Mouse (Mus musculus): Measurements from ENCODE around the gene Ubap2. TPM values are rescaled to one million over a fixed set of nuclear protein-coding genes. Genes with fewer than 3 reads are reported as not detected.

Ubap2 gene
- total RNA-seq (2018; cell fraction: chromatin; rRNA removed), result 10 to 100 TPM; 20.1 to 57.7 (median 31.3) TPM
- 10 to 100 TPM; 22.0 to 30.5 (median 26.3) TPM for total RNA-seq (2018; cell fraction: cytosol; rRNA removed)
- total RNA-seq (2018; cell fraction: nucleus; rRNA removed), result 10 to 100 TPM; 16.2 to 39.3 (median 24.3) TPM
- 22.7 to 69.9 TPM (median 33.5 TPM) in 3 replicates for polyA plus RNA-seq (2018)

GRCm38 (mm10) chr4:41274980-41275850 is at the start of gene Ubap2:
Gene Ubap2 (minus strand): TSS chr4:41275144.
- H3K4me3 ChIP-seq (ENCODE audit: inconsistent target), result peak within 1 kb of the TSS; percentile 93
- no peaks in the 10 kb centered on the region for H3K36me3 ChIP-seq (ENCODE audit: inconsistent target)
- under 1% methylated on average over 60 of the region's 60 CpGs for WGBS (ENCODE audit: missing documents)
- H3K79me2 ChIP-seq (ENCODE audit: inconsistent target), result peaks cover 47% of the 10 kb centered on the region
- peak within 1 kb of the TSS; percentile 73 for H3K27ac ChIP-seq

- WGBS (ENCODE audit: missing documents), result 95% methylated on average over 4 of the region's 4 CpGs
- no peaks in the 10 kb centered on the region for H3K36me3 ChIP-seq (ENCODE audit: inconsistent target)
- H3K4me3 ChIP-seq (ENCODE audit: inconsistent target), result no peak overlapping the region
- H3K79me2 ChIP-seq (ENCODE audit: inconsistent target), result no peaks in the 10 kb centered on the region
- no peak overlapping the region for H3K27ac ChIP-seq
Measured at GRCm38 (mm10) chr4:41320971-41321370, 46.0 kb upstream of the Ubap2 start.

GRCm38 (mm10) chr4:41318267-41318666 is 43.3 kb upstream of the Ubap2 start:
- Histone ChIP-seq H3K79me2 (ENCODE audit: inconsistent target) (peaks cover 10% of the 10 kb centered on the region), H3K4me3 (ENCODE audit: inconsistent target) (no peak overlapping the region), H3K36me3 (ENCODE audit: inconsistent target) (no peaks in the 10 kb centered on the region), H3K27ac (no peak overlapping the region)
- WGBS (ENCODE audit: missing documents), result 85% methylated on average over 5 of the region's 5 CpGs

- WGBS (ENCODE audit: missing documents), result 75% methylated on average over 8 of the region's 8 CpGs
- Histone ChIP-seq H3K4me3 (ENCODE audit: inconsistent target) (peak overlapping the region; percentile 90), H3K36me3 (ENCODE audit: inconsistent target) (no peaks in the 10 kb centered on the region), H3K79me2 (ENCODE audit: inconsistent target) (peaks cover 35% of the 10 kb centered on the region), H3K27ac (peak overlapping the region; percentile 84)
Measured at GRCm38 (mm10) chr4:41315173-41315572, 40.2 kb upstream of the Ubap2 start.

GRCm38 (mm10) chr4:41314141-41315129 is 39.5 kb upstream of the Ubap2 start, which contains the start of gene Dcaf12:
Gene Dcaf12 (minus strand): TSS chr4:41314889.
- peak within 1 kb of the TSS; percentile 84 for H3K27ac ChIP-seq
- H3K36me3 ChIP-seq (ENCODE audit: inconsistent target), result no peaks in the 10 kb centered on the region
- H3K79me2 ChIP-seq (ENCODE audit: inconsistent target), result peaks cover 42% of the 10 kb centered on the region
- under 1% methylated on average over 70 of the region's 70 CpGs for WGBS (ENCODE audit: missing documents)
- peak within 1 kb of the TSS; percentile 90 for H3K4me3 ChIP-seq (ENCODE audit: inconsistent target)

- H3K79me2 ChIP-seq (ENCODE audit: inconsistent target), result peaks cover 50% of the 10 kb centered on the region
- H3K27ac ChIP-seq, result peak overlapping the region; percentile 84
- H3K4me3 ChIP-seq (ENCODE audit: inconsistent target), result peak overlapping the region; percentile 90
- 26% methylated on average over 14 of the region's 14 CpGs for WGBS (ENCODE audit: missing documents)
- H3K36me3 ChIP-seq (ENCODE audit: inconsistent target), result no peaks in the 10 kb centered on the region
Measured at GRCm38 (mm10) chr4:41313722-41314121, 38.8 kb upstream of the Ubap2 start.

GRCm38 (mm10) chr4:41310567-41311563 is 35.9 kb upstream of the Ubap2 start:
- peaks cover 78% of the 10 kb centered on the region for H3K79me2 ChIP-seq (ENCODE audit: inconsistent target)
- no peak overlapping the region for H3K4me3 ChIP-seq (ENCODE audit: inconsistent target)
- 14% methylated on average over 9 of the region's 9 CpGs for WGBS (ENCODE audit: missing documents)
- H3K36me3 ChIP-seq (ENCODE audit: inconsistent target), result 0 out of 2 replicates have a peak, but pooled peaks cover 6% of the 10 kb centered on the region
- peak overlapping the region; percentile 52 for H3K27ac ChIP-seq

GRCm38 (mm10) chr4:41307406-41307805 is 32.5 kb upstream of the Ubap2 start:
- no peak overlapping the region for H3K4me3 ChIP-seq (ENCODE audit: inconsistent target)
- H3K36me3 ChIP-seq (ENCODE audit: inconsistent target), result peaks cover 15% of the 10 kb centered on the region; the same call in 1 of the 2 replicates
- 68% methylated on average over 6 of the region's 6 CpGs for WGBS (ENCODE audit: missing documents)
- no peak overlapping the region for H3K27ac ChIP-seq
- H3K79me2 ChIP-seq (ENCODE audit: inconsistent target), result peaks cover 86% of the 10 kb centered on the region

GRCm38 (mm10) chr4:41304302-41304701 is 29.4 kb upstream of the Ubap2 start:
- H3K27ac ChIP-seq, result 0 out of 2 replicates have a peak overlapping the region, but pooled peaks have one; percentile 10
- no peak overlapping the region for H3K4me3 ChIP-seq (ENCODE audit: inconsistent target)
- WGBS (ENCODE audit: missing documents), result 3% methylated on average over 3 of the region's 3 CpGs
- H3K79me2 ChIP-seq (ENCODE audit: inconsistent target), result peaks cover 65% of the 10 kb centered on the region
- peaks cover 46% of the 10 kb centered on the region for H3K36me3 ChIP-seq (ENCODE audit: inconsistent target)

- WGBS (ENCODE audit: missing documents), result 87% methylated on average over 7 of the region's 7 CpGs
- Histone ChIP-seq H3K4me3 (ENCODE audit: inconsistent target) (no peak overlapping the region), H3K27ac (no peak overlapping the region; the same call in 1 of the 2 replicates), H3K79me2 (ENCODE audit: inconsistent target) (peaks cover 59% of the 10 kb centered on the region), H3K36me3 (ENCODE audit: inconsistent target) (peaks cover 53% of the 10 kb centered on the region)
Measured at GRCm38 (mm10) chr4:41303671-41304070, 28.7 kb upstream of the Ubap2 start.

- no peak overlapping the region for H3K4me3 ChIP-seq (ENCODE audit: inconsistent target)
- peaks cover 21% of the 10 kb centered on the region for H3K79me2 ChIP-seq (ENCODE audit: inconsistent target)
- WGBS (ENCODE audit: missing documents), result 95% methylated on average over 5 of the region's 5 CpGs
- no peak overlapping the region for H3K27ac ChIP-seq
- H3K36me3 ChIP-seq (ENCODE audit: inconsistent target), result peaks cover 88% of the 10 kb centered on the region
Measured at GRCm38 (mm10) chr4:41298976-41299375, 24.0 kb upstream of the Ubap2 start.

- no peak overlapping the region for H3K27ac ChIP-seq
- 96% methylated on average over 7 of the region's 7 CpGs for WGBS (ENCODE audit: missing documents)
Measured at GRCm38 (mm10) chr4:41295960-41296359, 21.0 kb upstream of the Ubap2 start.

GRCm38 (mm10) chr4:41295507-41295906 is 20.6 kb upstream of the Ubap2 start:
- WGBS (ENCODE audit: missing documents), result 75% methylated on average over 11 of the region's 11 CpGs
- no peak overlapping the region for H3K27ac ChIP-seq

More at GRCm38 (mm10) chr4:41295960-41296359, 21.0 kb upstream of the Ubap2 start:
- Histone ChIP-seq H3K4me3 (ENCODE audit: inconsistent target) (no peak overlapping the region), H3K79me2 (ENCODE audit: inconsistent target) (no peaks in the 10 kb centered on the region; the same call in 1 of the 2 replicates), H3K36me3 (ENCODE audit: inconsistent target) (peaks cover 95% of the 10 kb centered on the region)

More at GRCm38 (mm10) chr4:41295507-41295906, 20.6 kb upstream of the Ubap2 start:
- peaks cover 95% of the 10 kb centered on the region for H3K36me3 ChIP-seq (ENCODE audit: inconsistent target)
- H3K4me3 ChIP-seq (ENCODE audit: inconsistent target), result no peak overlapping the region
- H3K79me2 ChIP-seq (ENCODE audit: inconsistent target), result no peaks in the 10 kb centered on the region; the same call in 1 of the 2 replicates

All from macrophage (primary cell).